Mouse (Mus musculus): ENCODE results near the gene Fgfr2.
A peak's percentile ranks its signal among the peaks of the same experiment; 100 is the strongest.

Gene Fgfr2

GRCm38 (mm10) chr7:132888518-132889249 is 234.5 kb downstream of the Fgfr2 start:
- no peak for DNase-seq (ENCODE audit: low read depth, low spot score)

GRCm38 (mm10) chr7:132888052-132888451 is 235.1 kb downstream of the Fgfr2 start:
- DNase-seq (ENCODE audit: low read depth, low spot score), result no peak

GRCm38 (mm10) chr7:132887019-132887804 is 235.9 kb downstream of the Fgfr2 start:
- DNase-seq (ENCODE audit: low read depth, low spot score), result peak; percentile 20

GRCm38 (mm10) chr7:132884031-132884430 is 239.1 kb downstream of the Fgfr2 start:
- no peak for DNase-seq (ENCODE audit: low read depth, low spot score)

GRCm38 (mm10) chr7:132882343-132882742 is 240.8 kb downstream of the Fgfr2 start:
- no peak for DNase-seq (ENCODE audit: low read depth, low spot score)

- no peak for DNase-seq (ENCODE audit: low read depth, low spot score)
Observed at GRCm38 (mm10) chr7:132880276-132880675, 242.9 kb downstream of the Fgfr2 start.

- no peak for DNase-seq (ENCODE audit: low read depth, low spot score)
Observed at GRCm38 (mm10) chr7:132875391-132876086, 247.6 kb downstream of the Fgfr2 start.

- no peak for DNase-seq (ENCODE audit: low read depth, low spot score)
Observed at GRCm38 (mm10) chr7:132873043-132873442, 250.1 kb downstream of the Fgfr2 start.

GRCm38 (mm10) chr7:132866316-132866715 is 256.8 kb downstream of the Fgfr2 start:
- DNase-seq (ENCODE audit: low read depth, low spot score), result no peak

GRCm38 (mm10) chr7:132859042-132859958 is 263.9 kb downstream of the Fgfr2 start, which contains the start of gene Abraxas2:
Gene Abraxas2, plus strand, starts transcription at chr7:132859225.
- peak; percentile 87 for DNase-seq (ENCODE audit: low read depth, low spot score)

GRCm38 (mm10) chr7:132858043-132858608 is 265.0 kb downstream of the Fgfr2 start:
- no peak for DNase-seq (ENCODE audit: low read depth, low spot score)

GRCm38 (mm10) chr7:132856083-132856482 is 267.1 kb downstream of the Fgfr2 start:
- no peak for DNase-seq (ENCODE audit: low read depth, low spot score)

- no peak for DNase-seq (ENCODE audit: low read depth, low spot score)
Observed at GRCm38 (mm10) chr7:132853946-132854345, 269.2 kb downstream of the Fgfr2 start.

- DNase-seq (ENCODE audit: low read depth, low spot score), result peak; percentile 37
Observed at GRCm38 (mm10) chr7:132853361-132853760, 269.8 kb downstream of the Fgfr2 start.

- peak; percentile 86 for DNase-seq (ENCODE audit: low read depth, low spot score)
Observed at GRCm38 (mm10) chr7:132852173-132852844, 270.8 kb downstream of the Fgfr2 start, which contains the start of gene Eef1akmt2. Gene Eef1akmt2, minus strand, starts transcription at chr7:132852673.

- no peak for DNase-seq (ENCODE audit: low read depth, low spot score)
Observed at GRCm38 (mm10) chr7:132843152-132843551, 280.0 kb downstream of the Fgfr2 start.

GRCm38 (mm10) chr7:132842455-132842854 is 280.7 kb downstream of the Fgfr2 start:
- DNase-seq (ENCODE audit: low read depth, low spot score), result no peak

GRCm38 (mm10) chr7:132841287-132841686 is 281.9 kb downstream of the Fgfr2 start:
- DNase-seq (ENCODE audit: low read depth, low spot score), result no peak

- no peak for DNase-seq (ENCODE audit: low read depth, low spot score)
Observed at GRCm38 (mm10) chr7:132830955-132831354, 292.2 kb downstream of the Fgfr2 start.
